Mouse (Mus musculus) kidney, adult 2 months (tissue): Measurements from ENCODE around the gene Trim3.

Experiments used
- CTCF ChIP-seq: fragments of 200-500 bp; conservative IDR thresholded peaks from 2 replicates; pipeline ENCODE4 v1.5.1; 2011; ENCODE audit warnings: low read depth, mild to moderate bottlenecking, control low read depth, low read length, moderate library complexity, mixed read lengths; ENCODE audit not compliant: insufficient read depth, insufficient read length
- POLR2A ChIP-seq: fragments of 200-500 bp; IDR thresholded peaks from one replicate; pipeline ENCODE4 v1.6.1; 2011; ENCODE audit warnings: low read depth, low read length, control low read depth

DNA sequence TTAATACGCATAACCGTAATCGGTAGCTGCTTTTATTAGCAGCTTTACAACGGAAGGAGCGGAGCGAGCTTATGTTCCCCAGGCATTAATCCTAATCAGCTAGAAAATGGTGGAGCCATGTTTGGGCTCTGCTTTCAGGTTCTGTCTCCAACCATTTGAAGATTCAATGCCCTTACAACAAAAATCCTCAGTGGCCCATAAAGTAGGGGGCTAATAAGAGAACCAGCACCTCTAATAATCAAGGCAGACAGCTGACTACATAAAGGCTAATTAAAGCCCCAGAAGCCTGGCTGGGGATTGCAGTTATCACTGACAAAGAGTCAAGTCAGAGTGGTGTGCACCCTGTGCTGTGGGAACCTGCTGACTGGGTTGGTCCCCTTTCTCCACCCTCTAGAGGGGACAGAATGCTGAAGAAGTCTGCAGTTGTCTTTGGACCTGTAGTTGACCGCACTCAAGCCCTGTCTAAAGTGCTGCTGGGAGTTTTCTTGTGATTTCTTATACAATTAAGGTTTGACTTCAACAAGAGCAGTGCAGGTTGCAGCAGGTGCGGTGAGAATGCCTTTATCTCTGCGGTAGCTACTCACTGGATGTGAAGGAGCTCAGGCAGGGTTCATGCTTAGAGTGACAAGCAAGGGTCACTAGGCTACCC is 1.0 kb upstream of the Trim3 start:
- TF ChIP-seq POLR2A (no peak), CTCF (no peak)
